ENCODE assay signal across 16 mouse cellular contexts in the genomic region with DNA sequence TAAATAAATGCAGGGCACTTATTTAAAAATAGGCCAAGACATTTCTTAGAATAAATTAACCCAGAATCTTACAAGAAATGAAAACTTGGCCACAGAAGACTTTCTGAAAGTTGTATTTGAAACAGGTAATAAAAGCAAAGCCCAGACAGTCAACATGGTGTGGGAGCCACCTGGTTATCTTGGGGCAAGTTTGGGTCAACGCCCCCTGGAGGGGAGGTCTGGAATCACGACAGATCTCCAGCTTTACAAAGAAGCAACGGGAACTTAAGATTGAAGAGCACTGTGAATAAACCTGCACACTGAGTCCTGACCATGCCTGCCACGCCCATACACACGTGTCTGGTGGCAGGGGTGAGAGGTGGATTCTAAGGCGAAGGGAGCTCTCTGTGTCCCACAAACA. TPM values are rescaled to one million over a fixed set of nuclear protein-coding genes. Genes with fewer than 3 reads are reported as not detected.
DNase-seq lines count a peak whose midpoint lies in the region; ATAC-seq lines count a peak whose summit lies in the region.
"Had no signal": no experiment of that assay in that cellular context is flagged by ENCODE, and none has a peak within 500 bp of the region (broad histone marks: within the 10 kb centered on the region; RNA-seq: fewer than 3 reads in every experiment).

No protein-coding gene starts in this region.

- no peak overlapping the region for H3K4me3 ChIP-seq in kidney, embryonic 15.5 days (replicated peaks)
- H3K4me3 ChIP-seq: hindbrain, embryonic 15.5 days had no signal

- peak; percentile 18 for DNase-seq in kidney, adult 9 months
- peak; percentile 13 to 26 for DNase-seq in B cell, adult 2 months
- peak; percentile 45 for DNase-seq in ES-CJ7 (ENCODE audit: low read depth, low spot score)
- DNase-seq in naive thymus-derived CD4-positive, alpha-beta T cell, adult 2 months (ENCODE audit: low read depth), result peak; percentile 4
- DNase-seq in layer of hippocampus, adult 9-10 months (ENCODE audit: low spot score), result no peak
- DNase-seq in MN1 (ENCODE audit: low spot score), result no peak
- no peak for DNase-seq in adipocyte (ENCODE audit: low spot score)
- DNase-seq: adrenal gland, adult 2 months; cerebellum, postnatal 36 days; heart, postnatal 10 days; lung, adult 18-20 months had no signal

- ATAC-seq in kidney, embryonic 15.5 days (replicated peaks; ENCODE audit: low FRiP score), result no peak

- no peaks in the 10 kb centered on the region for H3K9me3 ChIP-seq in kidney, embryonic 15.5 days (replicated peaks)
- H3K9me3 ChIP-seq: hindbrain, embryonic 15.5 days had no signal

- no peak overlapping the region for H3K27ac ChIP-seq in kidney, embryonic 15.5 days
- H3K27ac ChIP-seq: hindbrain, embryonic 15.5 days; kidney, postnatal 0 days had no signal

- 56% methylated on average over 6 of the region's 6 CpGs for WGBS in kidney, embryonic 15.5 days

- no peaks in the 10 kb centered on the region for H3K4me1 ChIP-seq in kidney, embryonic 15.5 days
- H3K4me1 ChIP-seq: hindbrain, embryonic 15.5 days had no signal

- no peak overlapping the region for H3K4me2 ChIP-seq in kidney, embryonic 15.5 days
- H3K4me2 ChIP-seq: hindbrain, embryonic 15.5 days had no signal

- no peak overlapping the region for H3K9ac ChIP-seq in kidney, embryonic 15.5 days
- H3K9ac ChIP-seq: hindbrain, embryonic 15.5 days had no signal

- H3K27me3 ChIP-seq in kidney, embryonic 15.5 days, result no peaks in the 10 kb centered on the region
- H3K27me3 ChIP-seq: hindbrain, embryonic 15.5 days had no signal

- no peaks in the 10 kb centered on the region for H3K36me3 ChIP-seq in kidney, embryonic 15.5 days
- H3K36me3 ChIP-seq: hindbrain, embryonic 15.5 days had no signal

RNA-seq across cellular contexts. Expression of gene Olfr285, which starts 1.4 kb away (rescaled TPM):
- polyA plus RNA-seq in kidney, embryonic 15.5 days (2015; fragmentation: Nextera tagmentation; extraction: Ambion mirVana), result not detected in 2 replicates
- polyA plus RNA-seq: adrenal gland, adult 2 months; embryonic facial prominence, embryonic 11.5 days; hindbrain, embryonic 15.5 days; kidney, postnatal 0 days; limb, embryonic 11.5 days had no signal

RNA-seq across cellular contexts. Expression of gene Zfp641, which starts 19.7 kb away (rescaled TPM):
- 1.6 and 1.7 TPM in 2 replicates for polyA plus RNA-seq in kidney, embryonic 15.5 days (2015; fragmentation: Nextera tagmentation; extraction: Ambion mirVana)

RNA-seq across cellular contexts. Expression of gene Olfr284, which starts 25.1 kb away (rescaled TPM):
- not detected in 2 replicates for polyA plus RNA-seq in kidney, embryonic 15.5 days (2015; fragmentation: Nextera tagmentation; extraction: Ambion mirVana)
- polyA plus RNA-seq: adrenal gland, adult 2 months; embryonic facial prominence, embryonic 11.5 days; hindbrain, embryonic 15.5 days; kidney, postnatal 0 days; limb, embryonic 11.5 days had no signal

RNA-seq across cellular contexts. Expression of gene H1fnt, which starts 58.6 kb away (rescaled TPM):
- polyA plus RNA-seq in kidney, embryonic 15.5 days (2015; fragmentation: Nextera tagmentation; extraction: Ambion mirVana), result not detected in 2 replicates
- polyA plus RNA-seq: adrenal gland, adult 2 months; embryonic facial prominence, embryonic 11.5 days; hindbrain, embryonic 15.5 days; kidney, postnatal 0 days; limb, embryonic 11.5 days had no signal

Comparison
In these comparisons a context has a peak if more than half of its experiments do, and no peak if none do; other contexts are left out.
1. DNase-seq: peak in kidney, adult 9 months (single experiment), B cell, adult 2 months (2 of 2), ES-CJ7 (single experiment) and naive thymus-derived CD4-positive, alpha-beta T cell, adult 2 months (single experiment); none in layer of hippocampus, adult 9-10 months (single experiment), MN1 (single experiment) and adipocyte (single experiment).